Mouse (Mus musculus) splenic B cell, adult 2 months (primary cell): ENCODE measurements at regions not wholly inside any gene's neighbourhood (a gene's known extent, or its start where the extent isn't known, plus 50 kb on each side); places are given as distances from the start of the nearest gene placed in this dataset.
A peak's percentile ranks its signal among the peaks of the same experiment; 100 is the strongest.

ENCODE experiments used
- DNase-seq: peaks from one replicate; pipeline ENCODE4 v3.0.0-alpha.2; 2011; ENCODE audit warnings: low read depth, low spot score
- H3K27me3 ChIP-seq: 2 replicates; pipeline ENCODE4 v1.6.1; 2012; ENCODE audit warnings: mild to moderate bottlenecking, low read length, moderate library complexity, mixed read lengths; ENCODE audit not compliant: control insufficient read depth, poor library complexity, insufficient read depth, severe bottlenecking
- H3K36me3 ChIP-seq: 2 replicates; pipeline ENCODE4 v1.6.1; 2012; ENCODE audit warnings: mild to moderate bottlenecking, low read length, moderate library complexity, mixed read lengths; ENCODE audit not compliant: control insufficient read depth, poor library complexity, insufficient read depth, severe bottlenecking

- Histone ChIP-seq H3K36me3 (no peaks in the 10 kb centered on the region), H3K27me3 (no peaks in the 10 kb centered on the region)
- no peak for DNase-seq
These were observed 73.1 kb downstream of the Rps15a start for GRCm38 (mm10) chr7:118042914-118043313.

GRCm38 (mm10) chr7:118039862-118040261 lies 76.1 kb downstream of the Rps15a start:
- no peak for DNase-seq

DNA sequence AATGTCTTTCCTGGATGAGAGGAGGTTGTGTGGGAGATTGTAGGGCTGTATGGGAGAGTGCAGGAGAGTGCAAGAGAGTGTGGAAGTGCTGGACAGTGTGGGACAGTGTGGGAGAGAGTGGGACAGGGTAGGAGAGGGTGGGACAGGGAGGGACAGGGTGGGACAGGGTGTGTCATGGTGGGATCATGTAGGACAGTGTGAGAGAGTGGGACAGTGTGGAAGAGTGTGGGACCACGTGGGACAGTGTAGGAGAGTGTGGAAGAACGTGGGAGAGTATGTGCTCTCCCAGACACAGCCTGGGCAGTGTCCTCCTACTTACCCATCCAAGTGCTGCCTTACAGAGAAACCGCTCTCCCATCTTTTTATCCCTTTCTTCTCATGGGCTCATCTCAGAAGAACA lies 78.9 kb downstream of the Rps15a start:
- Histone ChIP-seq H3K27me3 (no peaks in the 10 kb centered on the region), H3K36me3 (no peaks in the 10 kb centered on the region)
- DNase-seq, result no peak

More at GRCm38 (mm10) chr7:118039862-118040261, 76.1 kb downstream of the Rps15a start:
- Histone ChIP-seq H3K36me3 (no peaks in the 10 kb centered on the region), H3K27me3 (no peaks in the 10 kb centered on the region)

DNA sequence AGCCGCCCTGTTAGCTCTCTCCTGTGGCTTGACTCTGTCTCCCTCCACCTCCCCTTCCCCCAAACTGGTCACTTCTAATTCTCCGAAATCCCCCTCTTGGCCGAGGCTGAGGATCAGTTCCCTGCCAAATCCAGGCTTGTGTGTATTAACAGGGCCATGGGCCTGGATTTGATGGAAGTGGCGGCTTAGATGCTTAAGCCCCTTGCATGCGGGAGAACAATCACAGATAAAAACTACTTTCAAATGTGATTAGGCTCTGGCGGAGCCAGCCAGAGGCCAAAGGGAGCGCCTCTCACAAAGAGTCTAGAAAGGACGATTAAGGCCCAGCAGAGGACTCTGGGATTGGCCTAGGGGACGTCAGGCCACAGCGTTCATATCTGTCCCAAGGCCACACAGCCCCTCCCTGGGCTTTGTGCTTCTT lies 89.9 kb downstream of the Rps15a start:
- Histone ChIP-seq H3K36me3 (no peaks in the 10 kb centered on the region), H3K27me3 (no peaks in the 10 kb centered on the region)
- DNase-seq, result no peak

GRCm38 (mm10) chr7:118004620-118005019 lies 111.4 kb downstream of the Rps15a start:
- no peaks in the 10 kb centered on the region for H3K27me3 ChIP-seq
- no peak for DNase-seq
- H3K36me3 ChIP-seq, result no peaks in the 10 kb centered on the region

GRCm38 (mm10) chr7:118001881-118002280 lies 114.1 kb downstream of the Rps15a start:
- Histone ChIP-seq H3K36me3 (no peaks in the 10 kb centered on the region), H3K27me3 (no peaks in the 10 kb centered on the region)
- no peak for DNase-seq

DNA sequence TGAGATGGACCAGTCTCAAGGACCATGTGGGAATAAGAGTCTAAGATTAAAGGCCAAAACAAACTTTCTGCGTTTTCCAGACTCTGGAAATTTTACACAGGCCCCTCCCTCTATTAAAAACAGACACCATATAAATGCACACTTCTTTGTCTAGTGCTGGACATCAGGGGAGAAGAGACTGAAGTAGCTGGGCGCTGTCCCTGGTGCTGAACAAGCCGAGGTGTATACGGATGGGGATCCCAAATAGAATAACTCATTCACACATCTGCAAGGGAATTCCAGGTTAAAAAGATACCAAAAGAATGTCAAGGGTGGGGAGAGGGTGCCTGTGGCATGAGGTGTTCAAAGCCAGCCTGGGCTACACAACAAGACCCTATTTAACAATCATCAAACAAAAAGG lies 114.9 kb downstream of the Rps15a start:
- Histone ChIP-seq H3K36me3 (no peaks in the 10 kb centered on the region), H3K27me3 (no peaks in the 10 kb centered on the region)
- DNase-seq, result peak; percentile 3

GRCm38 (mm10) chr7:117982177-117982576 lies 133.8 kb downstream of the Rps15a start:
- H3K27me3 ChIP-seq, result no peaks in the 10 kb centered on the region
- DNase-seq, result no peak
- H3K36me3 ChIP-seq, result no peaks in the 10 kb centered on the region

DNA sequence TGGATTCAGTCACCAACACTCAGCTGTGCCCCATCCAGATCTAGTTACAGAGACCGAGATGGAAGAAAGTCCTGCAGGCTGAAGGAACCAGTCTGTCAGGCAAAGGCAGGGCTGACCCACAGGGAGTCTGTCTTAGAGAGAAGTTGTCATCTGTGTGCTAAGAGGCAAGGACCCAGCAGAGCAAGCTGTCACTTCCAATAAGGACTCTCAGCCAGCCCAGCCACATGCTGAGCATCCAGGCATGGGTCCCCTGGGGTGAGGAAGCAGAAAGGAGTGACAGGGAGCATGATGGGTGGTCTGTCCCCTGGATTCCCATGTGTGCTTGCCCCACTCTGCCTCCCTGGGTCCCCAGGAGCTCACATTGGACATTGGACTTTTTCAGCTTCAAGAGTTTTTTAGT lies 144.8 kb downstream of the Rps15a start:
- no peaks in the 10 kb centered on the region for H3K36me3 ChIP-seq
- H3K27me3 ChIP-seq, result no peaks in the 10 kb centered on the region
- DNase-seq, result no peak

- no peaks in the 10 kb centered on the region for H3K27me3 ChIP-seq
- no peaks in the 10 kb centered on the region for H3K36me3 ChIP-seq
- no peak for DNase-seq
These were observed 172.6 kb downstream of the Rps15a start for GRCm38 (mm10) chr7:117943435-117943834.

DNA sequence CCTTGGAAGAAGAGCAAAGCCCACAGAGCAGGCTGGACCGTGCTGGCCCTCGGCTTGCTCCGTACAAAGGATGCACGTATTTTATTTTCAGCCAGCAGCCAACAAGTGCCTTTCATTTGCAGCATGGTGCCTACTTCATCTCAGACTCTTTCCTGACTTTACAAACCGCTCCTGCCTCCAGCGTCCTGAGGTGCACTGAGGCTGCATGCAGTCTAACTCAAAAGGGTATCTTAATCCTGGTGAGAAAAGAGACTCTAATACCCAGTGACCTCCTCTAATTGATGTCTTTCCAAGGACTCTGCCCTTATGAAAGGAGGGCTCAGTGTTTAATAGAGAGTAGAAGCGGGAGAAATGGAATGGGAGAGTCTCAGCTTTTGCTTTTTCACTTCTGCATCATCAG lies 176.4 kb downstream of the Rps15a start:
- no peak for DNase-seq
- no peaks in the 10 kb centered on the region for H3K27me3 ChIP-seq
- H3K36me3 ChIP-seq, result no peaks in the 10 kb centered on the region

DNA sequence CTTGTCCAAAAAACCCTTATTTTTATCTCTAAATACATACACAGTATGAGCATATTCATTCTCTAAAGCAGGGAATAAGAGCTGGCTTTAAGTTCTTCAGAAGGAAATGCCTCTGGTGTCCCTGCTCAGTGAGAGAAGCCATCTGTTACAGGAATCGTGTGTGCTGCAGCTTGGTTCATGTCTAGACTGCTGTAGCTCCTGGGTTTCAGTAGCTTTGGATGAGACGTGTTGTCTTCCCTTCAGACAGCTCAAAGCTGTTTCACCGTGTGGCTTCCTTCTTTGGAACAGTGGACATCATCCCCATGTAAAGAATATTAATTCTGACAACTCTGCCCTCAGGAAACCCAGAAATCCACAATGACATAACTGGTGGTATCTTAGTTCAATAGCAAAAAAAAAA lies 181.1 kb downstream of the Rps15a start:
- H3K27me3 ChIP-seq, result no peaks in the 10 kb centered on the region
- H3K36me3 ChIP-seq, result no peaks in the 10 kb centered on the region
- no peak for DNase-seq

DNA sequence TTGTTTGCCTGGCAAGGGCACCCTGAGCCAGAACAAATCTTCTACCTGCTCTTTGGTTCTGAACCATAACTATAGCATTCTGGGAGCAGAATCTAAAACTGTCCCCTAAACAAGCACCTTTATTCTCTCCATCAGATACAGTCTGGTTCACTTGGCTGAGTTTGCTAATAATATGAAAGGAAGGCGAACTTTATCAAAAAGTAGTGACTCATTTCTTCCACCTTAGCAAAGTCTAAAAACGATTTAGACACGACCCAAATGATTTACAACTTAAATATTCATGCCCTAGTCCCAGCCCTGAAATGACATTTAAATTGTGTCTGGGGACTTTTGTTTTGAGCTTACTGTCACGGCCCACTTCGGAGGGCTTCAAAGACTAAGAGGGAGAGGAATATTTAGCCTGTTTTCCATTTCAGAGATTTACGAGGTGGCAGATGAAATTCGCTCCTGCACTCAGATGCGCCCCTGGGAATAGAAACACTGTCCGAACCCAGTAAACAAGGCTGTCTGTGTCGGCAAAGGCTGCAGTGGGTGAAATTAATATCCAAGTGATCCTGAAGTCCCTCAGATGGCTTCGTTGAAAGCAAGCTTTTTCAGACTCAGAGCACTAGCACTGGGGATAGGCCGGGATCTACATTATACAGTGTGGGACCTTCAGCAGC lies 184.6 kb downstream of the Rps15a start:
- DNase-seq, result no peak

DNA sequence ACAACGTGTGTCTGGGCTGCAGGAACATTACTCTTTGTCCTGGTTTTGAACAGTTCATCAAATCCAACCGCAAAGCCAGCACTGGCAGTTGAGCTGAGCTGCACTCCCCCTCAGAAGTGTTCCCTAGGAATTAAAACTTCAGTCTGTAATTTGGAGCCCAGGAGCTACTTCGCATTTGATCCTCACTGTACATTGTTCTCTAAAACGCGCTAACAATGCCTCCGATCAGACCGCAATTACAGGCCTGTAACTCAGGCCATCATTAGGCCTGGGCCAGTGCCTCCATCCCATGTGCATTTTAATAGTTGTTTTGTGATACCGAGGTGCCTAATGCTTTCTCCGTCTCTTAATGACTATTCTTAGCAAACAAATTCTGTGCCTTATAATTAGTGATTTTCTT lies 185.6 kb downstream of the Rps15a start:
- no peaks in the 10 kb centered on the region for H3K27me3 ChIP-seq
- H3K36me3 ChIP-seq, result no peaks in the 10 kb centered on the region
- no peak for DNase-seq

More for the DNA sequence above, 184.6 kb downstream of the Rps15a start:
- H3K36me3 ChIP-seq, result no peaks in the 10 kb centered on the region
- no peaks in the 10 kb centered on the region for H3K27me3 ChIP-seq

DNA sequence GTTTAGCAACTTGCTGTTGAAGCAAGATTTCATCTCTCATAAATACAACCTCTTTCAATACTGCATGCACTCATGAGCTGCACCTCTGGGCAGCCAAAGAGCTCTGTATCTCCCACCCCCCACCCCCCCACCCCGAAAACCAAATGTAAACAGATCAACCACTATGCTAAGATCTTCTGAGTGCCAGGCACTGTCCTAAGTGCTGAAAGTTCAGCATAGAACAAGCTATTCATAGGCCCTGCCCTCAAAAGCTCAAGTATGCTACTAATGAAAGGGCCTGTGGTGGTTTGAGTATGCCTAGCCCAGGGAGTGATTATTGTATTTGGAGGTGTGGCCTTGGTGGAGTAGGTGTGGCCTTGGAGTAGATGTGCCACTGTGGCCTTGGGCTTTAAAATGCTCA lies 189.6 kb downstream of the Rps15a start:
- no peaks in the 10 kb centered on the region for H3K27me3 ChIP-seq

DNA sequence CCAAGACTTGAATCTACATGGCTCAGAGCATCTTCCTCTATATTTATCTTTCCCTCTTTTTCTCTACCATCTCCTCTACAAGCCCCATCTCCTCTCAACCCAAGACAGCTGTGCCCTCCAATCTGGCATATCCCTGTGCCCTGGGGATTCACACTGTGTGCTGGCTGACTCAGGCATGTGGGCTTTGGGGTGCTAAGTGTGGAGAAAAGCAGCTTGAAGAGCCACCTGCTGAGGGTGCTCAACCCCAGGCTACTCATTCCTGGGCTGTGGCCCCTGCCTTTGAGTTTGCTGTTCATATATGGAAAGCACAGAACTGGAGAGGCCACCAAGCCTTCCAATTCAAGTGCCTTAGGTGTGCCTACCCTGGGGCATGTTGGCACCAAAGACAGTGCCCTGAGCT lies 193.7 kb downstream of the Rps15a start:
- no peak for DNase-seq
- H3K27me3 ChIP-seq, result no peaks in the 10 kb centered on the region
- H3K36me3 ChIP-seq, result no peaks in the 10 kb centered on the region

More for the DNA sequence above, 189.6 kb downstream of the Rps15a start:
- no peaks in the 10 kb centered on the region for H3K36me3 ChIP-seq
- DNase-seq, result no peak
